Mouse (Mus musculus) stomach, embryonic 14.5 days (tissue): ENCODE results near the gene Lfng. TPM values are rescaled to one million over a fixed set of nuclear protein-coding genes. Genes with fewer than 3 reads are reported as not detected.

Source experiments
- ATAC-seq: fragments of 200-750 bp; cut with Nextera tagmentation; 2 replicates; pipeline ENCODE4 v1.8.0; 2017; ENCODE audit warnings: low read depth, moderate TSS enrichment; ENCODE audit not compliant: insufficient number of reproducible peaks, insufficient read depth, low FRiP score
- H3K27ac ChIP-seq: fragments of 300-500 bp; sonication (generic); 2 replicates; pipeline ENCODE4 v1.5.1; 2014; ENCODE audit warnings: mild to moderate bottlenecking, low read length, moderate library complexity, mixed read lengths
- H3K27me3 ChIP-seq: fragments of 300-500 bp; sonication (generic); 2 replicates; pipeline ENCODE4 v1.6.1; 2014; ENCODE audit warnings: low read length, control low read depth, mixed read lengths; ENCODE audit not compliant: control insufficient read depth, insufficient read depth
- H3K36me3 ChIP-seq: fragments of 300-500 bp; sonication (generic); 2 replicates; pipeline ENCODE4 v1.6.1; 2014; ENCODE audit warnings: mild to moderate bottlenecking, control low read depth, low read length, moderate library complexity, mixed read lengths; ENCODE audit not compliant: control insufficient read depth, insufficient read depth
- H3K4me1 ChIP-seq: fragments of 300-500 bp; sonication (generic); 2 replicates; pipeline ENCODE4 v1.6.1; 2014; ENCODE audit warnings: low read length, control low read depth, mixed read lengths; ENCODE audit not compliant: control insufficient read depth, insufficient read depth
- H3K4me2 ChIP-seq: fragments of 300-500 bp; sonication (generic); replicated peaks from 2 replicates; pipeline ENCODE4 v1.6.1; 2014; ENCODE audit warnings: low read depth, low read length, control low read depth
- H3K4me3 ChIP-seq: fragments of 300-500 bp; sonication (generic); 2 replicates; pipeline ENCODE4 v1.5.1; 2014; ENCODE audit warnings: low read depth, low read length, control low read depth
- H3K9ac ChIP-seq: fragments of 300-500 bp; sonication (generic); replicated peaks from 2 replicates; pipeline ENCODE4 v1.6.1; 2014; ENCODE audit warnings: low read depth, mild to moderate bottlenecking, control low read depth, low read length, moderate library complexity, mixed read lengths
- H3K9me3 ChIP-seq: fragments of 300-500 bp; sonication (generic); 2 replicates; pipeline ENCODE4 v1.6.1; 2016; ENCODE audit warnings: low read depth, low read length, control low read depth; ENCODE audit not compliant: control insufficient read depth
- WGBS: fragments of 180-500 bp; shearing (Covaris S2); extraction: QIAGEN DNeasy Blood & Tissue Kit; methylation state at CpG from one replicate; pipeline ENCODE4 v1.1.7; 2014; 5-methylcytosine and 5-hydroxymethylcytosine counted together
- polyA plus RNA-seq: library from polyadenylated mRNA; unstranded; fragments of >200 nt; fragmentation: Nextera tagmentation; extraction: Ambion mirVana; gene quantifications from 2 replicates; pipeline ENCODE4 v1.2.1, GENCODE M21; 2014

Lfng gene
- 22.4 and 25.8 TPM in 2 replicates for polyA plus RNA-seq

- H3K9ac ChIP-seq: peak within 1 kb of the TSS; percentile 68
- H3K27me3 ChIP-seq: peaks cover 3% of the 10 kb centered on the region; the same call in 1 of the 2 replicates
- 1% methylated on average over 89 of the region's 91 CpGs for WGBS
- H3K4me1 ChIP-seq: peaks cover 43% of the 10 kb centered on the region
- H3K36me3 ChIP-seq: no peaks in the 10 kb centered on the region; the same call in 1 of the 2 replicates
- ATAC-seq: peak; percentile 64
- H3K4me2 ChIP-seq: peak within 1 kb of the TSS; percentile 72
- peak within 1 kb of the TSS; percentile 64 for H3K4me3 ChIP-seq
- H3K9me3 ChIP-seq: no peaks in the 10 kb centered on the region
- peak within 1 kb of the TSS; percentile 96 for H3K27ac ChIP-seq
Observed at GRCm38 (mm10) chr5:140607001-140607835, at the start of gene Lfng. Lfng (plus strand) TSS chr5:140607320.

- no peak overlapping the region for H3K27ac ChIP-seq
- no peak overlapping the region for H3K4me2 ChIP-seq
- H3K4me3 ChIP-seq: no peak overlapping the region
- H3K27me3 ChIP-seq: no peaks in the 10 kb centered on the region
- H3K9ac ChIP-seq: no peak overlapping the region
- H3K36me3 ChIP-seq: no peaks in the 10 kb centered on the region
- H3K4me1 ChIP-seq: peaks cover 23% of the 10 kb centered on the region
- H3K9me3 ChIP-seq: no peaks in the 10 kb centered on the region
- WGBS: 78% methylated on average over 6 of the region's 9 CpGs
- ATAC-seq: no peak
Observed at GRCm38 (mm10) chr5:140562601-140563000, 44.5 kb upstream of the Lfng start.

- 0 out of 2 replicates have a peak, but pooled peaks have one; percentile 5 for ATAC-seq
- H3K36me3 ChIP-seq: no peaks in the 10 kb centered on the region
- H3K9ac ChIP-seq: no peak within 1 kb of the TSS
- 69% methylated on average over 4 of the region's 4 CpGs for WGBS
- H3K4me1 ChIP-seq: peaks cover 27% of the 10 kb centered on the region
- H3K4me3 ChIP-seq: no peak within 1 kb of the TSS
- no peaks in the 10 kb centered on the region for H3K27me3 ChIP-seq
- peak within 1 kb of the TSS; percentile 66; the same call in 1 of the 2 replicates for H3K27ac ChIP-seq
- H3K4me2 ChIP-seq: no peak within 1 kb of the TSS
- H3K9me3 ChIP-seq: no peaks in the 10 kb centered on the region
Observed at GRCm38 (mm10) chr5:140564896-140565295, 42.2 kb upstream of the Lfng start, which contains the start of gene Grifin. Grifin (minus strand) TSS chr5:140565071.

- peak; percentile 64; the same call in 1 of the 2 replicates for ATAC-seq
- H3K9ac ChIP-seq: no peak overlapping the region
- no peaks in the 10 kb centered on the region for H3K9me3 ChIP-seq
- H3K36me3 ChIP-seq: no peaks in the 10 kb centered on the region
- 31% methylated on average over 5 of the region's 5 CpGs for WGBS
- H3K4me1 ChIP-seq: peaks cover 27% of the 10 kb centered on the region
- no peaks in the 10 kb centered on the region for H3K27me3 ChIP-seq
- H3K4me2 ChIP-seq: no peak overlapping the region
- peak overlapping the region; percentile 66; the same call in 1 of the 2 replicates for H3K27ac ChIP-seq
- H3K4me3 ChIP-seq: no peak overlapping the region
Observed at GRCm38 (mm10) chr5:140565451-140565850, 41.7 kb upstream of the Lfng start.

GRCm38 (mm10) chr5:140565856-140566255 is 41.3 kb upstream of the Lfng start:
- Histone ChIP-seq H3K4me2 (no peak overlapping the region), H3K4me3 (no peak overlapping the region), H3K36me3 (no peaks in the 10 kb centered on the region), H3K9ac (no peak overlapping the region), H3K9me3 (no peaks in the 10 kb centered on the region), H3K27me3 (no peaks in the 10 kb centered on the region), H3K4me1 (peaks cover 27% of the 10 kb centered on the region), H3K27ac (peak overlapping the region; percentile 66; the same call in 1 of the 2 replicates)
- 0 out of 2 replicates have a peak, but pooled peaks have one; percentile 5 for ATAC-seq
- WGBS: 56% methylated on average over 6 of the region's 6 CpGs

- H3K4me2 ChIP-seq: no peak overlapping the region
- H3K27me3 ChIP-seq: no peaks in the 10 kb centered on the region
- 70% methylated on average over 4 of the region's 4 CpGs for WGBS
- ATAC-seq: no peak
- H3K4me3 ChIP-seq: no peak overlapping the region
- H3K9ac ChIP-seq: no peak overlapping the region
- peak overlapping the region; percentile 66; the same call in 1 of the 2 replicates for H3K27ac ChIP-seq
- peaks cover 27% of the 10 kb centered on the region for H3K4me1 ChIP-seq
- H3K36me3 ChIP-seq: no peaks in the 10 kb centered on the region
- no peaks in the 10 kb centered on the region for H3K9me3 ChIP-seq
Observed at GRCm38 (mm10) chr5:140566271-140566670, 40.8 kb upstream of the Lfng start.

- Histone ChIP-seq H3K27me3 (no peaks in the 10 kb centered on the region), H3K4me1 (peaks cover 27% of the 10 kb centered on the region), H3K36me3 (no peaks in the 10 kb centered on the region), H3K9ac (no peak overlapping the region), H3K9me3 (no peaks in the 10 kb centered on the region), H3K4me3 (no peak overlapping the region), H3K4me2 (no peak overlapping the region), H3K27ac (no peak overlapping the region)
- 43% methylated on average over 11 of the region's 11 CpGs for WGBS
- 0 out of 2 replicates have a peak, but pooled peaks have one; percentile 11 for ATAC-seq
Observed at GRCm38 (mm10) chr5:140567321-140567720, 39.8 kb upstream of the Lfng start.

- Histone ChIP-seq H3K9me3 (no peaks in the 10 kb centered on the region), H3K4me2 (no peak overlapping the region), H3K9ac (no peak overlapping the region), H3K4me3 (no peak overlapping the region), H3K36me3 (no peaks in the 10 kb centered on the region), H3K27me3 (no peaks in the 10 kb centered on the region), H3K4me1 (peaks cover 27% of the 10 kb centered on the region), H3K27ac (no peak overlapping the region)
- WGBS: 89% methylated on average over 5 of the region's 5 CpGs
- ATAC-seq: no peak
Observed at GRCm38 (mm10) chr5:140567751-140568150, 39.4 kb upstream of the Lfng start.
